Mouse (Mus musculus): ENCODE results near the gene Fam205c. TPM values are rescaled to one million over a fixed set of nuclear protein-coding genes. Genes with fewer than 3 reads are reported as not detected.

The Fam205c gene
- polyA plus RNA-seq, 1 experiment = not detected

DNA sequence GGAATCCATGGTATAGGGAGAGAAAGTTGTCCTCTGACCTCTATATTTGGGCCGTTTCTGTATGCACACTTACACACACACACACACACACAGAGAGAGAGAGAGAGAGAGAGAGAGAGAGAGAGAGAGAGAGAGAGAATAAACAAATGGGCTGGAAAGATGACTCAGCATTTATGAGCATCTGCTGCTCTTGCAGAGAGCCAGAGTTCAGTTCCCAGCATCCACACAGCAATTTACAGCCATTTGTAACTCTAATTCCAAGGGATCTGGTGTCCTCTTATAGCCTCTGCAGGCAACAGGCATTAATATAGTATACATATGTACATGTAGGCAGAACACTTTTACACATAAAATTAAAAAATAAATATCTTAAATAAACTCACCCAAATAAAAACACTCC is 29.9 kb upstream of the Fam205c start:
- no peak for DNase-seq (ENCODE audit: low read depth)
- TF ChIP-seq CTCF (IDR thresholded peaks at IDR 0.05; ENCODE audit: borderline replicate concordance, extremely low read depth, insufficient read depth, insufficient read length) = no peak
- no peak for TF ChIP-seq POLR2A (IDR thresholded peaks at IDR 0.05; ENCODE audit: borderline replicate concordance, extremely low read depth, insufficient read depth, insufficient read length, poor library complexity, severe bottlenecking)

GRCm38 (mm10) chr4:42902730-42903129 is 28.7 kb upstream of the Fam205c start:
- TF ChIP-seq CTCF (IDR thresholded peaks at IDR 0.05; ENCODE audit: borderline replicate concordance, extremely low read depth, insufficient read depth, insufficient read length) = no peak
- no peak for TF ChIP-seq POLR2A (IDR thresholded peaks at IDR 0.05; ENCODE audit: borderline replicate concordance, extremely low read depth, insufficient read depth, insufficient read length, poor library complexity, severe bottlenecking)
- DNase-seq (ENCODE audit: low read depth) = no peak

- no peak for DNase-seq (ENCODE audit: low read depth)
- TF ChIP-seq POLR2A (IDR thresholded peaks at IDR 0.05; ENCODE audit: borderline replicate concordance, extremely low read depth, insufficient read depth, insufficient read length, poor library complexity, severe bottlenecking) = no peak
- peak; percentile 32; the same call in 1 of the 2 replicates for TF ChIP-seq CTCF (IDR thresholded peaks at IDR 0.05; ENCODE audit: borderline replicate concordance, extremely low read depth, insufficient read depth, insufficient read length)
Measured at GRCm38 (mm10) chr4:42902174-42902573, 28.1 kb upstream of the Fam205c start.

DNA sequence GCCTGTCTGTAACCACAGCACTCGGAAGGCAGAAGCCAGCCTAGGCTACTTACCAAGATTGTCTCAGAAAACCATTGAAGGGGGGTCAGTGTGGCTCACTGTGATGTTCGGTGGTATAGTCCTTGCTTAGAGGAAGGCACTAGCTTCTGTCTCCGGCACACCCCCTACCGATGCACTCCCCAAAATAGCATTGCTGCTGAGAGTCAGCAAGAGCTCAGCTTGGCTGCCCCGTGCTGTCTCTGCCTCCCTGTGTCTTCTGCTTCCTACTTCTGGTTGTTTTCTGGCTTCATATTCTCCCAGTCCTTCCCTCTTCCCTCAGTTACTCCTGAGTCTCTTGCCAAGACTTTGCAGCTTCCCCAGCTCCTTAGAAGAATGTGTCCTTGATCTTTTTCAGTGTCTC is 26.8 kb upstream of the Fam205c start:
- no peak for DNase-seq (ENCODE audit: low read depth)
- TF ChIP-seq CTCF (IDR thresholded peaks at IDR 0.05; ENCODE audit: borderline replicate concordance, extremely low read depth, insufficient read depth, insufficient read length) (no peak), POLR2A (IDR thresholded peaks at IDR 0.05; ENCODE audit: borderline replicate concordance, extremely low read depth, insufficient read depth, insufficient read length, poor library complexity, severe bottlenecking) (no peak)

DNA sequence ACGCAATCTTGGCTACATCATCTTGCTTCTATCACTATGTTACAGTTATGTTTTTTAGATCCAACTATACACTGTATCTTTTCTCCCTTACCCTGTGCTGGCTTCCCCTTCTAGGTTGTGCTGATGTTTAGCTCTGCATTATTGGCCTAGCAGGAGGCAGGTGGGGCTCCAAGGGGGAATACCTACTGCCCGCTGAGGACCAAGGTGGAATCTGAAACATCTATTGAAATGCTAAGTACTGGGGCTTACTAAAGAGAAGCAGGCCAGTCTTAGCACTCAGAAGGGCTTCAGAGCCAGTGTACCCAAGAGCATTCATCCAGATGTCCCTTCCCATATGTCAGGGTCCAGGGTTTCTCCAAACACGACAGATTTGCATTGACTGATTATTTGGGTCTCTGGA is 24.9 kb upstream of the Fam205c start:
- DNase-seq (ENCODE audit: low read depth) = no peak
- no peak for TF ChIP-seq CTCF (IDR thresholded peaks at IDR 0.05; ENCODE audit: borderline replicate concordance, extremely low read depth, insufficient read depth, insufficient read length)
- no peak for TF ChIP-seq POLR2A (IDR thresholded peaks at IDR 0.05; ENCODE audit: borderline replicate concordance, extremely low read depth, insufficient read depth, insufficient read length, poor library complexity, severe bottlenecking)

- TF ChIP-seq CTCF (IDR thresholded peaks at IDR 0.05; ENCODE audit: borderline replicate concordance, extremely low read depth, insufficient read depth, insufficient read length) = no peak
- TF ChIP-seq POLR2A (IDR thresholded peaks at IDR 0.05; ENCODE audit: borderline replicate concordance, extremely low read depth, insufficient read depth, insufficient read length, poor library complexity, severe bottlenecking) = no peak
- peak; percentile 53 for DNase-seq (ENCODE audit: low read depth)
Measured at GRCm38 (mm10) chr4:42895118-42895517, 21.1 kb upstream of the Fam205c start.

GRCm38 (mm10) chr4:42891176-42891575 is 17.1 kb upstream of the Fam205c start:
- TF ChIP-seq POLR2A (IDR thresholded peaks at IDR 0.05; ENCODE audit: borderline replicate concordance, extremely low read depth, insufficient read depth, insufficient read length, poor library complexity, severe bottlenecking) (no peak), CTCF (IDR thresholded peaks at IDR 0.05; ENCODE audit: borderline replicate concordance, extremely low read depth, insufficient read depth, insufficient read length) (no peak)
- DNase-seq (ENCODE audit: low read depth) = no peak

DNA sequence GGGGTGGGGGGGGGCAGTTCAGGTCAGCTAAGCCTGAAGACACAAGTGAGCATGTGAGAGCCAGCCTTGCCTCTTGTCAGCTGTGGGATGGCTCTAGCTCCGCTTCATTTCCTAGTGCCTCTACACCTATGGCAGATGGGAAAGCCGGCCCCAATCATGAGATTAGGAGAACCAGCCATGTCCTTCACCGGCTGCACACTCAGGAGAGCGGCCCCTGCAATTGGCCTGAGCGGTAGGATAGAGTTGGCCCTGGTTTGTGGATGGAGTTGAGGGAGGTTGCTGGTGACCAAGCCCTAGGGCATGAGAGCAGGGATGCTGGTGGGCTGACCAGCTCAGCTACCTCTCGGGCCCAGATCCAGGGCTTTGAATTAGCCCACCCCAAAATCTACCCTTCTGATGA is 14.8 kb upstream of the Fam205c start:
- TF ChIP-seq CTCF (IDR thresholded peaks at IDR 0.05; ENCODE audit: borderline replicate concordance, extremely low read depth, insufficient read depth, insufficient read length) = no peak

GRCm38 (mm10) chr4:42886926-42887325 is 12.9 kb upstream of the Fam205c start:
- no peak for DNase-seq (ENCODE audit: low read depth)
- TF ChIP-seq CTCF (IDR thresholded peaks at IDR 0.05; ENCODE audit: borderline replicate concordance, extremely low read depth, insufficient read depth, insufficient read length) (no peak), POLR2A (IDR thresholded peaks at IDR 0.05; ENCODE audit: borderline replicate concordance, extremely low read depth, insufficient read depth, insufficient read length, poor library complexity, severe bottlenecking) (no peak)

More for the DNA sequence above, 14.8 kb upstream of the Fam205c start:
- no peak for DNase-seq (ENCODE audit: low read depth)

DNA sequence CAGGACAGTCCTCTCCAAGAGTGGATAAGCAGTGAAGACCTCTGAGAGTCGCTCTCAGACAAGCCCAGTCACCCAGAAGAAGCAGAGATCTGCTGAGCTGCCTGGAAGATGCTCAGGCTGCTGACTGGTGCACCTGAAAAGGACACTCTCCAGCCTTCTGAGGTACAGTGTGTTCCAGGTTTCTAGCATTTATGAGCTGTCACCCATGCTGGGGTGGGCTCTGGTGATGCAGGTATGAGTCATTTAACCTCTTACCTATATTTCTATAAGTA is 6.6 kb upstream of the Fam205c start:
- TF ChIP-seq POLR2A (IDR thresholded peaks at IDR 0.05; ENCODE audit: borderline replicate concordance, extremely low read depth, insufficient read depth, insufficient read length, poor library complexity, severe bottlenecking) (no peak), CTCF (IDR thresholded peaks at IDR 0.05; ENCODE audit: borderline replicate concordance, extremely low read depth, insufficient read depth, insufficient read length) (no peak)
- no peak for DNase-seq (ENCODE audit: low read depth)

GRCm38 (mm10) chr4:42879829-42880676 is 6.0 kb upstream of the Fam205c start:
- peak; percentile 43 for DNase-seq (ENCODE audit: low read depth)

DNA sequence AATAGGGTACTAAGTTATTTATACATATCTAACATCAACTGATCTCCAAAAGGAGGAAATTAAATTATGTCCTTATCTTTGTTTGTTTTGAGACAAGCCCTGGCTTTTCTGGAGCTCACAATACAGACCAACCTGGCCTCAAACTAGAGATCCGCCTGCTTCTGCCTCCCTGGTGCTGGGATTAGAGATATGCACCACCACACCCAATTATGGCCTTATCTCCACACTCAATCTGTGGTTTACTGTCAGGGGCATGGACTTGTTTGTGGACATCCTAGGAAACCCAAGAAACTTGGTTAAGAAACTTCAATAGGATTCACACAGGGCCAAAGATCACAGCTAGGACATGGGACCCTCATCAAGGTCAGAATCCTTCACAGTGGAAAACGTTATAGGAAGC is 3.6 kb upstream of the Fam205c start:
- TF ChIP-seq POLR2A (IDR thresholded peaks at IDR 0.05; ENCODE audit: borderline replicate concordance, extremely low read depth, insufficient read depth, insufficient read length, poor library complexity, severe bottlenecking) (no peak), CTCF (IDR thresholded peaks at IDR 0.05; ENCODE audit: borderline replicate concordance, extremely low read depth, insufficient read depth, insufficient read length) (no peak)
- no peak for DNase-seq (ENCODE audit: low read depth)

More at GRCm38 (mm10) chr4:42879829-42880676, 6.0 kb upstream of the Fam205c start:
- TF ChIP-seq CTCF (IDR thresholded peaks at IDR 0.05; ENCODE audit: borderline replicate concordance, extremely low read depth, insufficient read depth, insufficient read length) (no peak), POLR2A (IDR thresholded peaks at IDR 0.05; ENCODE audit: borderline replicate concordance, extremely low read depth, insufficient read depth, insufficient read length, poor library complexity, severe bottlenecking) (no peak)
